Mouse (Mus musculus): ENCODE results near the gene Mfap3. TPM values are rescaled to one million over a fixed set of nuclear protein-coding genes. Genes with fewer than 3 reads are reported as not detected.

Mfap3 gene
- total RNA-seq, 2 experiments from 2014 or later = 24.6 to 29.3 TPM

DNA sequence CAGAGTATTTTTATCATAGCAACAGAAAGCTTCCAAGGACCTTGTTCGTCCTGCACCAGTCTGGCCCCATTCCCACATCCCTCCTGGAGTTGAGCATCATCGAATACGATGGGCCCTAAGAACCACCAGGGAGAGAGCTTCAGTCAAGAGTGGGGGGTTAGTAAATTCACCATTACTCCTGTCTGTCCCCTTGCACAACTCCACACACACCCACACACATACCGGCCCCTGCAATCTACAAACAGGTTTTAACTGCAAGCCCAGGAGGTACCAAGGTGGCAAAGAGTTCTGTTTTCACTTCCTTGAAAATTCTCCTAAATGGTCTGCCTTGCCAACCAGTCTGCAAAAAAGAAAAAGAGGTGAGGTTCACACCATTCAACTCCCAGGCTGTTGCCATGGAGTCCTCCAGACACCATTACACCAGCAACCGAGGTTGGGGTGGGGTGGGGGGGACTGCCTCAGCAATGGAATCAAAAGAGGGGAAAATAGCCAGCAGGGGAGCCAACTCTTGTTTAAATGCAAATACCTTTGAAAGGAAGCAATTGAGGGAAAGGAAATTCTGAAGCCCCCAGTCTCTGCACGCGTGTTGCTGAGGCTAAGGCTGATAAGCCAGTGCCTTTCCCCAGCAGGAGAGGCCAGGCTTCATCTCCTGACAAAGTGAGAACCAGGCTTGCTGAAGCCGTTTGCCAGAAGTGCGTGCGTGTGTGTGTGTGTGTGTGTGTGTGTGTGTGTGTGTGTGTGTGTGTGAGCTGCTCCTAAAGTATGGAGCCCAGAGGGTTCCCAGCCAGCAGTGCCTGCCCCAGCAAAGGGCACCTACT is 64.6 kb downstream of the Mfap3 start:
- DNase-seq (ENCODE audit: low spot score in 2 of 2) = no peak

Other genes with a start within 250 kb of the Mfap3 start
- gene Fam114a2, start within 50 bp of the Mfap3 start, total RNA-seq (2021) = 10 to 100 TPM; 31.8 to 33.1 TPM
- gene Galnt10, start 126.8 kb downstream of the Mfap3 start, total RNA-seq (2021) = 1 to 10 TPM; 6.4 to 6.6 TPM